Mouse (Mus musculus) ovary, adult 10 weeks (tissue): Measurements from ENCODE around the gene Klk10. TPM values are rescaled to one million over a fixed set of nuclear protein-coding genes. Genes with fewer than 3 reads are reported as not detected.

Experiments used
- polyA plus RNA-seq: library from polyadenylated mRNA; stranded (reverse); fragments of 350-450 nt; fragmentation: Illumina TruSeq; extraction: RNeasy Lipid Tissue Mini Kit (QIAGEN cat#74804); gene quantifications from one replicate; pipeline ENCODE4 v1.2.3, GENCODE M21; 2014

Klk10 gene
- polyA plus RNA-seq, result not detected

GRCm38 (mm10) chr7:43780746-43781145 is at the start of gene Klk10:
Gene Klk10 (plus strand): TSS chr7:43781035.

GRCm38 (mm10) chr7:43768597-43768996 is 12.2 kb upstream of the Klk10 start, which contains the start of gene Klk12:
Gene Klk12 (plus strand): TSS chr7:43768897.

GRCm38 (mm10) chr7:43774364-43774763 is 6.5 kb upstream of the Klk10 start, which contains the start of gene Klk11:
Gene Klk11 (plus strand): TSS chr7:43774604.

GRCm38 (mm10) chr7:43791591-43791990 is 10.8 kb downstream of the Klk10 start, which contains the start of gene Klk9:
Gene Klk9 (plus strand): TSS chr7:43791891.

GRCm38 (mm10) chr7:43797333-43797769 is 16.5 kb downstream of the Klk10 start, which contains the start of gene Klk8:
Gene Klk8 (plus strand): TSS chr7:43797577.

GRCm38 (mm10) chr7:43810994-43811393 is 30.2 kb downstream of the Klk10 start, which contains the start of gene Klk7:
Gene Klk7 (plus strand): TSS chr7:43811294.

GRCm38 (mm10) chr7:43824199-43824598 is 43.4 kb downstream of the Klk10 start, which contains the start of gene Klk6:
Gene Klk6 (plus strand): TSS chr7:43824499.

Other genes with a start within 250 kb of the Klk10 start
- 5.7 TPM for gene Cd33, start 236.6 kb upstream of the Klk10 start, polyA plus RNA-seq
- 3.5 TPM for gene Zfp658, start 218.8 kb upstream of the Klk10 start, polyA plus RNA-seq
- gene Zfp719, start 201.4 kb upstream of the Klk10 start, polyA plus RNA-seq, result 42.2 TPM
- gene Zfp819, start 173.9 kb upstream of the Klk10 start, polyA plus RNA-seq, result 0.20 TPM
- gene Ceacam18, start 146.3 kb upstream of the Klk10 start, polyA plus RNA-seq, result not detected
- gene Siglece, start 120.9 kb upstream of the Klk10 start, polyA plus RNA-seq, result 0.66 TPM
- 3.2 TPM for gene Ctu1, start 109.0 kb upstream of the Klk10 start, polyA plus RNA-seq
- gene Klk14, start 90.6 kb upstream of the Klk10 start, polyA plus RNA-seq, result not detected
- gene Klk13, start 68.5 kb upstream of the Klk10 start, polyA plus RNA-seq, result not detected
- gene Klk12, start 12.1 kb upstream of the Klk10 start, polyA plus RNA-seq, result not detected
- 0.48 TPM for gene Klk11, start 6.4 kb upstream of the Klk10 start, polyA plus RNA-seq
- gene Klk9, start 10.9 kb downstream of the Klk10 start, polyA plus RNA-seq, result not detected
- gene Klk8, start 16.5 kb downstream of the Klk10 start, polyA plus RNA-seq, result not detected
- gene Klk7, start 30.3 kb downstream of the Klk10 start, polyA plus RNA-seq, result not detected
- gene Klk6, start 43.5 kb downstream of the Klk10 start, polyA plus RNA-seq, result not detected
- gene Klk5, start 60.9 kb downstream of the Klk10 start, polyA plus RNA-seq, result not detected
- not detected for gene Klk4, start 100.1 kb downstream of the Klk10 start, polyA plus RNA-seq
- gene Klk15, start 152.7 kb downstream of the Klk10 start, polyA plus RNA-seq, result not detected
- gene Klk1b8, start 169.6 kb downstream of the Klk10 start, polyA plus RNA-seq, result not detected
- not detected for gene Klk1b1, start 185.7 kb downstream of the Klk10 start, polyA plus RNA-seq
- not detected for gene Klk1b9, start 195.0 kb downstream of the Klk10 start, polyA plus RNA-seq
- gene Klk1b11, start 214.8 kb downstream of the Klk10 start, polyA plus RNA-seq, result not detected
- gene Klk1b26, start 231.1 kb downstream of the Klk10 start, polyA plus RNA-seq, result not detected